Mouse (Mus musculus) liver, postnatal 0 days (tissue): Measurements from ENCODE around the gene Thop1. TPM values are rescaled to one million over a fixed set of nuclear protein-coding genes. Genes with fewer than 3 reads are reported as not detected.
A peak's percentile ranks its signal among the peaks of the same experiment; 100 is the strongest.
"Not testable (repeated sequence)": the region's sequence is repeated elsewhere in the genome, so short reads cannot be mapped to it uniquely, and the experiment has no call there.

Experiments
- ATAC-seq: fragments of 200-750 bp; cut with Nextera tagmentation; 2 replicates; pipeline ENCODE4 v1.8.0; 2017; ENCODE audit warnings: mild to moderate bottlenecking, moderate library complexity
- DNase-seq: peaks from one replicate; pipeline ENCODE4 v3.0.0-alpha.2; 2016
- H3K27ac ChIP-seq: fragments of 300-500 bp; sonication (generic); 2 replicates; pipeline ENCODE4 v1.5.1; 2014; ENCODE audit warnings: antibody characterized with exemption, moderate library complexity, mild to moderate bottlenecking, low read depth
- H3K27me3 ChIP-seq: fragments of 300-500 bp; sonication (generic); 2 replicates; pipeline ENCODE4 v1.6.1; 2014; ENCODE audit warnings: low read length, control low read depth, mixed read lengths; ENCODE audit not compliant: insufficient read depth
- H3K36me3 ChIP-seq: fragments of 300-500 bp; sonication (generic); replicated peaks from 2 replicates; pipeline ENCODE4 v1.6.1; 2014; ENCODE audit warnings: mild to moderate bottlenecking, control low read depth, low read length, moderate library complexity, mixed read lengths; ENCODE audit not compliant: insufficient read depth
- H3K4me1 ChIP-seq: fragments of 300-500 bp; sonication (generic); 2 replicates; pipeline ENCODE4 v1.6.1; 2014; ENCODE audit warnings: antibody characterized with exemption, mild to moderate bottlenecking, control low read depth; ENCODE audit not compliant: insufficient read depth
- H3K4me2 ChIP-seq: fragments of 300-500 bp; sonication (generic); 2 replicates; pipeline ENCODE4 v1.6.1; 2014; ENCODE audit warnings: low read depth, mild to moderate bottlenecking, low read length, moderate library complexity, mixed read lengths
- H3K4me3 ChIP-seq: fragments of 300-500 bp; sonication (generic); 2 replicates; pipeline ENCODE4 v1.5.1; 2014; ENCODE audit warnings: low read depth, low read length
- H3K9ac ChIP-seq: fragments of 300-500 bp; sonication (generic); replicated peaks from 2 replicates; pipeline ENCODE4 v1.6.1; 2014; ENCODE audit warnings: mild to moderate bottlenecking, moderate library complexity
- H3K9me3 ChIP-seq: fragments of 300-500 bp; sonication (generic); 2 replicates; pipeline ENCODE4 v1.6.1; 2016; ENCODE audit warnings: mild to moderate bottlenecking, control low read depth, low read length, mixed read lengths
- CTCF ChIP-seq: sonication (generic); IDR thresholded peaks from 2 replicates; pipeline ENCODE4 v1.5.1; 2016; ENCODE audit warnings: antibody characterized with exemption, low read depth
- EP300 ChIP-seq: IDR thresholded peaks from 2 replicates; pipeline ENCODE4 v1.6.1; 2016; ENCODE audit warnings: antibody characterized with exemption, low read depth, mild to moderate bottlenecking
- WGBS: fragments of 180-500 bp; shearing (Covaris S2); extraction: QIAGEN DNeasy Blood & Tissue Kit; methylation state at CpG from one replicate; pipeline ENCODE4 v1.1.7; 2014; ENCODE audit not compliant: insufficient replicate concordance; 5-methylcytosine and 5-hydroxymethylcytosine counted together
- polyA plus RNA-seq: library from polyadenylated mRNA; unstranded; fragments of >200 nt; fragmentation: Nextera tagmentation; extraction: Ambion mirVana; gene quantifications from 2 replicates; pipeline ENCODE4 v1.2.1, GENCODE M21; 2015

Thop1 gene
- polyA plus RNA-seq, 1 experiment from 2014 or later: 8.1 TPM

DNA sequence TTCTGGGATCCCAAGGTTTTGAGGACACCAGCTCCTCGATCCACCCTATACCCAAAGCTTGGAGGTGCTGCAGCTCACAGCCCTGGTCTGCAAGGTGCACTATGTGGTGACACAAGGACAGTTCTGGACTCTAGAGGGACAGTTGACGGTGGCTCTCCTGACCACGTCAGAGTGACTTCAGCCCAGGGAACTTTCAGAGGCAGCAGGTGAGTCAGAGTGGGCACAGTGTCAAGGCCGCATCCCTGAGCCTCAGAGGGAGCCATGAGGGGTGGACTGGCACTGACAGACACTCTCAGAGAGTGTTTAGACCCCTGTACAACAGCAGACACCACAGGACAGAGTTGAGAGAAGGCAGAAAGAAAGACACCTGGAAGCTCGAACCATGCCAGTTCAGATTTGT, 17.3 kb upstream of the Thop1 start:
- DNase-seq: no peak
- H3K4me2 ChIP-seq: no peak overlapping the region
- ATAC-seq: no peak
- WGBS: 76% methylated on average over 5 of the region's 5 CpGs
- no peaks in the 10 kb centered on the region for H3K4me1 ChIP-seq
- no peak for TF ChIP-seq CTCF
- TF ChIP-seq EP300: no peak
- no peak overlapping the region for H3K9ac ChIP-seq
- peaks cover 44% of the 10 kb centered on the region for H3K36me3 ChIP-seq
- no peaks in the 10 kb centered on the region for H3K27me3 ChIP-seq
- no peaks in the 10 kb centered on the region for H3K9me3 ChIP-seq
- H3K27ac ChIP-seq: no peak overlapping the region
- H3K4me3 ChIP-seq: no peak overlapping the region

DNA sequence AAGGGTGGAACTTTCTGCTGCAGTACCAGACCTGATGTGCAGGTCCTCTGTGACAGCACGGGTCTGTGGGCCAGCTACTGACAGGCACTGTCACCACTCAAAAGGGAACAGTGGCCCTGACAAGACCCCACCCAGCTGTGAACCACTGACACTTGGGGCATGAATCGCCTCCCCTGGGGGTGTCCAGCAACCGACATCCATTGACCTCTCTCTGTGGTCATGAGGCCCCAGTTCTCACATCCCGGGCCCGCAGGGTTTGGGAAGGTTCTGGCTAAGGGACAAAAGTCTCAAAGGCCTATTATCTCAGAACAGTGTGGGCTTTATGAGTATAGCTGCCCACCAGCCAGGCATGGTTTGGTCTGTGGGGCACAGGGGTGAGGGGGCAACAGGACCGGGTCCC, 14.7 kb upstream of the Thop1 start:
- Histone ChIP-seq H3K4me2 (no peak overlapping the region), H3K27ac (no peak overlapping the region), H3K4me1 (peaks cover 10% of the 10 kb centered on the region), H3K9me3 (no peaks in the 10 kb centered on the region), H3K27me3 (no peaks in the 10 kb centered on the region), H3K9ac (no peak overlapping the region), H3K36me3 (peaks cover 19% of the 10 kb centered on the region), H3K4me3 (no peak overlapping the region)
- ATAC-seq (no peak), DNase-seq (no peak)
- 88% methylated on average over 6 of the region's 6 CpGs for WGBS
- TF ChIP-seq CTCF (no peak), EP300 (no peak)

DNA sequence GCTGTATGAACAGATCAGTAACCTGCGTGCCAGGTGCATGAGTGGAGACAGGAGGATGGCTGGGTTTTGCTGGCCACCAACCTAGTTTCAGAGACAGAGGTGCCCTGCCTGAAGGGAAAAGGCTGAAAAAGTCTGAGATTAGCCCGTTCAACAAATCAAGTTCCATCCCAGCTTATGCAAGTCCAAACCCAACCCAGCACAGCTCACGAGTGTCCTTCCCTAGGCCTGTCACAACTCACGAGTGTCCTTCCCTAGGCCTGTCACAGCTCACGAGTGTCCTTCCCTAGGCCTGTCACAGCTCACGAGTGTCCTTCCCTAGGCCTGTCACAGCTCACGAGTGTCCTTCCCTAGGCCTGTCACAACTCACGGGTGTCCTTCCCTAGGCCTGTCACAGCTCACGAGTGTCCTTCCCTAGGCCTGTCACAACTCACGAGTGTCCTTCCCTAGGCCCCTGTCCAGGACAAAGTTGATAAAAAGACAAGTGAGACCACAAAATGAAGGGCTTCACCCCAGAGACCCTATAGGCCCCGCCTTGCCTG, 14.0 kb upstream of the Thop1 start:
- ATAC-seq, DNase-seq: not testable (repeated sequence)
- H3K4me1 ChIP-seq: peaks cover 10% of the 10 kb centered on the region

DNA sequence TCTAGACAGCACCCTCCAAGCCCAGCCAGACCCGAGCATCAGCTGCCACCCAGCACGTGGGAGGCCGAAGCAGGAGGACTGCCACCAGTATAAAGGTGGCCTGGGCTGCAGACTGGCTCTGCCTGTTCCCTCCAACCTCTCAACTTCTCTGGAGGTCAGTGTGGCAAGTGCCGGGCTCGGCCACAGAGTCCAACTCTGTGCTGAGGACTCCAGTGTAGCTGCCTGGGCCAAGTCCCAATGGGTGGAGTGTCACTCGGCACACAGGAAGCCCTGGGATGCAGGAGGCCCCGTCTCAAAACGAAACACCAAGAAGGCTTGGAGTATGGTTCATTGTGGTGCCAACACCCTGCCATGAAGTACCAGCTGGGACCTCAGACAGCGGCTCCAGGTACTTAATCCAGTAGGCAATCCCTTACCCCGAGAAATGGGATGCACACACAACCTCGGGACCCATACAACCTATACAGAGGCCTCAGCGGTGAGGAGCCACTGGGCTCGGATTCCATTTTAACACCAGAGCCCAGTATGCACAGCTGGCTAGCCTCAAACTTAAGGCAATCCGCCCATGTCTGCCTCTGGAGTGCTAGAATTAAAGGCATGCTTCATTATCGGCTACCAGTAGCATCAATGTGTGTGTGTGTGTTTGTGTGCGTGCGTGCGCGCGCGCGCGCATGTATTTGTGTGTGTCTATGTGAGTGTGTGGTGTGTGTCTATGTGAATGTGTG, 12.3 kb upstream of the Thop1 start:
- Histone ChIP-seq H3K27me3 (no peaks in the 10 kb centered on the region), H3K4me1 (peaks cover 10% of the 10 kb centered on the region), H3K9me3 (no peaks in the 10 kb centered on the region), H3K9ac (no peak overlapping the region; the same call in 1 of the 2 replicates), H3K4me2 (no peak overlapping the region), H3K4me3 (no peak overlapping the region), H3K36me3 (no peaks in the 10 kb centered on the region), H3K27ac (no peak overlapping the region)
- DNase-seq: no peak
- TF ChIP-seq EP300 (no peak), CTCF (no peak)
- 90% methylated on average over 23 of the region's 23 CpGs for WGBS
- no peak for ATAC-seq

More for the DNA sequence above, 14.0 kb upstream of the Thop1 start:
- H3K9ac ChIP-seq, H3K27me3 ChIP-seq, H3K4me3 ChIP-seq, H3K4me2 ChIP-seq, H3K9me3 ChIP-seq, H3K27ac ChIP-seq: not testable (repeated sequence)
- peaks cover 13% of the 10 kb centered on the region for H3K36me3 ChIP-seq
- WGBS: 72% methylated on average over 11 of the region's 11 CpGs

DNA sequence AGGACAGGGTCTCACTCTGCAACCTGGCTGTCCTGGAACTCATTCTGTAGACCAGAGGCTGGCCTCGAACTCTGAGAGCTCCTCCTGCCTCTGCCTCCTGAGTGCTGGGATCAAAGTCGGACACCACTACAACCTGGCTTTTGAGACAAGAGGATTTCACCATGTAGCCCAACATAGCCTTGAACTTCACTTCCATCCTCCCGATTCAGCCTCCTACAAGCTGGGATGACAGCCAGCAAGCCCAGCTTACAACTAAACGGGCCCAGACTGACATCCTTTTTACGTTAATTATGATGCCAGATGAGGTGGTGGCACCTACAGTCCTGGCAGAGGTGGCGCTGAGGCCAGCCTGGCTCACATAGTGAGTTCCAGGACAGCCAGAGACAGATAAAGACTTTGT, 10.9 kb upstream of the Thop1 start:
- Histone ChIP-seq H3K4me2 (peak overlapping the region; percentile 77), H3K27ac (no peak overlapping the region), H3K27me3 (no peaks in the 10 kb centered on the region), H3K9ac (no peak overlapping the region), H3K4me1 (peaks cover 10% of the 10 kb centered on the region), H3K4me3 (no peak overlapping the region), H3K9me3 (no peaks in the 10 kb centered on the region), H3K36me3 (no peaks in the 10 kb centered on the region)
- 76% methylated on average over 6 of the region's 6 CpGs for WGBS
- DNase-seq: no peak
- ATAC-seq: no peak
- TF ChIP-seq EP300: no peak
- TF ChIP-seq CTCF: no peak

DNA sequence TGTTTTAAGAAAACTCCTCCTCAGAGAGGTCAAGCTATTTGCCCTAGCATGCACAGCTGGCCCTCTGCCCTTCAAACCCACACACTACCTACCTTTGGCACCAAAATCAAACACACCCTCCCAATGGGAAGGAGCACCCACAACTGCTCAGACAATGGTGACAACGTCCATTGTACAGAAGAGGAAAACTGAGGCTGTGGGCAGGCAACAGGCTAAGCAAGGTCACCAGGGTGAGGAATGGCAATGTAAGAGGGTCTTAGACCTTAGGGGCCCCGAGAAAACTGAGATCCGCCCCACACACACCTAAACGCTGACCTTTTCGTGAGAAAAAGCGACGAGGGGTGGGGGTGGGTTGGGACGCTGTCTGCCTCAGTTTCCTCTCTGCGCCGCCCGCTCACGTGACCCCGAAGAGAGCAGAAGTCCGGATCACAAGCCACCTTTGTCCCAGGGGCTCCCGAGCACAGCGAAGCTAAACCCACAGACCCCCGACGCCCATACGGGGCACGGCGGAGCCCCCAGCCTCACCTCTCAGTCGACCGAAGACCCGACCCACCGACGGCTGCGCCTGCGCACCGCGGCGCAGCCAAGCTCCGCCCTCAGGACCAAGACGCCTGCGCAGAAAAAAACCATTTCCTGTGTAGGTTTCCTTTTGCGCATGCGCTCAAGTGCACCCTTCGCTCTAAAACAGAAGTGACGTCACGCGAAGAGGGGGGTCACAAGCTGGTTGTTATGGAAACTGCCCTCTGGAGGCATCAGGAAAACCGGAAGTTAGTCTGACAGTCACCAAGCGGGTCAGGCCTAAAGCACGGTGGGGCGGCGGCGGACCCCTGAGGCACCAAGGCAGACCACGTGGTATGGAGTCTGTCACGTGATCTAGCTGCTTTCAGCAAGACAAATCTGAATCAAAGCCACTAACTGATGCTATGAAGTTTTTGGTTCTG, 10.0 kb upstream of the Thop1 start, which contains the start of gene Sgta:
TSS of gene Sgta (minus strand) at position 579 of the 941 bp plus-strand sequence.
- DNase-seq: peak; percentile 96
- H3K4me1 ChIP-seq: peaks cover 10% of the 10 kb centered on the region
- peak within 1 kb of the TSS; percentile 86 for H3K9ac ChIP-seq
- no peaks in the 10 kb centered on the region for H3K36me3 ChIP-seq
- H3K4me3 ChIP-seq: peak within 1 kb of the TSS; percentile 93
- TF ChIP-seq CTCF: no peak
- TF ChIP-seq EP300: no peak
- ATAC-seq: peak; percentile 90
- peak within 1 kb of the TSS; percentile 77 for H3K4me2 ChIP-seq
- no peaks in the 10 kb centered on the region for H3K27me3 ChIP-seq
- 0% methylated on average over 47 of the region's 48 CpGs for WGBS
- H3K27ac ChIP-seq: peak within 1 kb of the TSS; percentile 56
- H3K9me3 ChIP-seq: no peaks in the 10 kb centered on the region
